Mouse (Mus musculus): ENCODE measurements around the gene Ciao2b.

GRCm38 (mm10) chr8:104601941-104602371 lies 39.8 kb downstream of the Ciao2b start:
- TF ChIP-seq CTCF (IDR thresholded peaks at IDR 0.05; ENCODE audit: insufficient read depth, low read depth, low read length) (no peak), POLR2A (IDR thresholded peaks at IDR 0.05; ENCODE audit: insufficient read depth, low read depth, low read length) (no peak)
